Mouse (Mus musculus): ENCODE measurements around the gene Ccdc163. TPM values are rescaled to one million over a fixed set of nuclear protein-coding genes. Genes with fewer than 3 reads are reported as not detected.

The Ccdc163 gene
- polyA plus RNA-seq, 1 experiment from 2014 or later, result 35.1 TPM

DNA sequence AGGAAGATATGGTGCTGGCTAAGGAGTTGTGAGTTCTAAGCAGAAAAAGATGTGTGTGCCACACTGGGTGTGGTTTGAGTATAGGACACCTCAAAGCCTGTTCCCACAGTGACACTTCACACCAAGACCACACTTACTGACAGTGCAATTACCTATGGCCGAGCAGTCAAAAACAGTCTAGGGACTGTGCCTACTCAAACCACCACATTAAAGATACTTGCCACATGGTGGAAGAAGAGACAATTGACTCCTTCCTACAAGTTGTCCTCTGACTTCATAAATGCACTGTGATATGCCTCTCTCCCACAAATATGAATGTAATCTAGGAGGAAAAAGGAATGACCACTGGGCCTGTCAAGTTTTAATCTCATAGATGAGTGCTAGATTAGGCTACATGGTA, 7.3 kb upstream of the Ccdc163 start:
- no peaks in the 10 kb centered on the region for H3K9me3 ChIP-seq (ENCODE audit: low read depth, low read length)
- no peaks in the 10 kb centered on the region for H3K27me3 ChIP-seq (ENCODE audit: insufficient read depth, low read length)
- H3K4me3 ChIP-seq (ENCODE audit: low read depth, low read length), result no peak overlapping the region
- no peak overlapping the region for H3K27ac ChIP-seq (ENCODE audit: low read depth)
- 89% methylated on average over 1 of the region's 1 CpGs for WGBS
- peaks cover 62% of the 10 kb centered on the region for H3K36me3 ChIP-seq (ENCODE audit: insufficient read depth)
- ATAC-seq (ENCODE audit: insufficient read depth) (no peak), DNase-seq (no peak)
- no peak for TF ChIP-seq CTCF (IDR thresholded peaks at IDR 0.05; ENCODE audit: low read depth)
- no peaks in the 10 kb centered on the region for H3K4me1 ChIP-seq (ENCODE audit: insufficient read depth)
- no peak overlapping the region for H3K9ac ChIP-seq
- no peak overlapping the region for H3K4me2 ChIP-seq

DNA sequence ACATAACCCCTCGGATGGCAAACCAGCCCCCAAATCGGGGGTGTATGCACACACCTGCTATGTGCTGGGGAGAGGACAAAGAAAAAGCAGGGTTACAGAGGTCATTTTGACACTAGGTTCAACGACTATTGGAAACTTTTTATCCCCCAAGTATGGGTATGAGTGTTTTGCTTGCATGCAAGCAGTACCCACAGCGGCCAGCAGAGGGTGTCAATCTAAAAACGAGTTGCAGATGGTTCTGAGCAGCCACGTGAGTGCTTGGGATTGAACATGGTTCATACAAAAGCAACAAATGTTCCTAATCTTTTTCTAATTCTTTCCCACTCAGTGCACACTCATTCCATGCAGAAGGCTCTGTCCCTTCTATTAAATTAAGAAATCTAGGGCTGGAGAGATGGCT, 4.5 kb upstream of the Ccdc163 start:
- Histone ChIP-seq H3K27me3 (ENCODE audit: insufficient read depth, low read length) (no peaks in the 10 kb centered on the region), H3K9me3 (ENCODE audit: low read depth, low read length) (no peaks in the 10 kb centered on the region), H3K4me1 (ENCODE audit: insufficient read depth) (peaks cover 3% of the 10 kb centered on the region; the same call in 1 of the 2 replicates), H3K4me2 (no peak overlapping the region), H3K9ac (no peak overlapping the region), H3K27ac (ENCODE audit: low read depth) (no peak overlapping the region), H3K36me3 (ENCODE audit: insufficient read depth) (peaks cover 37% of the 10 kb centered on the region), H3K4me3 (ENCODE audit: low read depth, low read length) (no peak overlapping the region)
- peak; percentile 84 for TF ChIP-seq CTCF (IDR thresholded peaks at IDR 0.05; ENCODE audit: low read depth)
- WGBS, result 32% methylated on average over 6 of the region's 6 CpGs
- DNase-seq (peak; percentile 87), ATAC-seq (ENCODE audit: insufficient read depth) (no peak)

DNA sequence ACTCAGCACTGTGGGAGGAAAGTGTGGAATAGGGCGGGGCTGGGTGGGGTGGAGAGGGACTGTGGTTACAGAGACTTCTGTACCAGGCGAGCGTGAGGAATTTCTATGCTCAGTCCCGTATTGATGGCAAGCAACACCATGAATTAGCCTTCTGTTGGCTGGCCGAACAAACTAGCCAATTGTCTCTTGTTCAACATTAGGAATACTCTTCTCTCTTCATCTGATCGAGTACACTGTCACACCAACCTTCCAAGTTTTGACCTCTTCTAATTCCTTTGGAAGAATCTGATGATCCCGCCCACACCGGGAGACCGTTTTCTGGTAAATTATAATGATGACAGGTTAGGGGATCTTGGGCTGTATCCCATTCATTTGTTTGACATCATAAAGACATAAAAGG, 643 bp upstream of the Ccdc163 start:
- Histone ChIP-seq H3K4me2 (peak overlapping the region; percentile 66), H3K4me3 (ENCODE audit: low read depth, low read length) (peak overlapping the region; percentile 59), H3K9me3 (ENCODE audit: low read depth, low read length) (no peaks in the 10 kb centered on the region), H3K9ac (peak overlapping the region; percentile 59), H3K4me1 (ENCODE audit: insufficient read depth) (peaks cover 3% of the 10 kb centered on the region; the same call in 1 of the 2 replicates), H3K36me3 (ENCODE audit: insufficient read depth) (peaks cover 18% of the 10 kb centered on the region; the same call in 1 of the 2 replicates), H3K27me3 (ENCODE audit: insufficient read depth, low read length) (no peaks in the 10 kb centered on the region), H3K27ac (ENCODE audit: low read depth) (no peak overlapping the region)
- WGBS, result 11% methylated on average over 9 of the region's 9 CpGs
- no peak for ATAC-seq (ENCODE audit: insufficient read depth)
- no peak for TF ChIP-seq CTCF (IDR thresholded peaks at IDR 0.05; ENCODE audit: low read depth)
- no peak for DNase-seq

DNA sequence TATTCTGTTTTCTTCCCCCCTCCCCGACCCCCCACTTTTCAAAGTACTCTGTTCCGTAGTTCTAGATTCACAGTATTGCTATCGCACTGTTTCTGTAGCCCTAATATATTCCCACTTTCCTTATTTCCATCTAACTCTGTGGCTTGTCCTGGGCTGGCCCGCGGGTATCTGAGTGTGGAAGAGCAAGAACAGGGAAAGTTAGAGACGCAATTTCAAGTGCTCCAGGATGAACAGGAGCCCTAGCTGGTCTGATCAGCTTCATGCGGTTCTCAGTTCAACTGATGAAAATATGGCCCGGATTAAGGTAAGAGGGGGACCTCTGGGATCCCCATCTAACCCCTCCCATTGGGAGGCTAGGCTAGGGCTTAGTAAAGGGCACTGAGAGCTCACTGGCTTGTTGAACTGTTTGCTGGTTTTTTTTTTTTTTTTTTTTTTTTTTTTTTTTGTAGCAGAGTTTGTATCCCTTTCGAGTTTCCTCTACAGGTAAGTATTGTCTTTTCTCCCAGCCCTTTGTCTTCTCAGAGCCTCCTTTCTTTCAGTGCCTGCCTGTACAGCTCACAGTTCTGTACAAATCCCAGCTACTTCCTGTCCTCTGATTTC, 582 bp downstream of the Ccdc163 start:
- Histone ChIP-seq H3K4me1 (ENCODE audit: insufficient read depth) (peaks cover 3% of the 10 kb centered on the region; the same call in 1 of the 2 replicates), H3K4me2 (peak overlapping the region; percentile 66), H3K27me3 (ENCODE audit: insufficient read depth, low read length) (no peaks in the 10 kb centered on the region), H3K36me3 (ENCODE audit: insufficient read depth) (peaks cover 12% of the 10 kb centered on the region; the same call in 1 of the 2 replicates), H3K27ac (ENCODE audit: low read depth) (no peak overlapping the region), H3K4me3 (ENCODE audit: low read depth, low read length) (peak overlapping the region; percentile 59), H3K9me3 (ENCODE audit: low read depth, low read length) (no peaks in the 10 kb centered on the region), H3K9ac (peak overlapping the region; percentile 47)
- 7% methylated on average over 9 of the region's 9 CpGs for WGBS
- DNase-seq (no peak), ATAC-seq (ENCODE audit: insufficient read depth) (peak; percentile 12; the same call in 1 of the 2 replicates)
- no peak for TF ChIP-seq CTCF (IDR thresholded peaks at IDR 0.05; ENCODE audit: low read depth)

DNA sequence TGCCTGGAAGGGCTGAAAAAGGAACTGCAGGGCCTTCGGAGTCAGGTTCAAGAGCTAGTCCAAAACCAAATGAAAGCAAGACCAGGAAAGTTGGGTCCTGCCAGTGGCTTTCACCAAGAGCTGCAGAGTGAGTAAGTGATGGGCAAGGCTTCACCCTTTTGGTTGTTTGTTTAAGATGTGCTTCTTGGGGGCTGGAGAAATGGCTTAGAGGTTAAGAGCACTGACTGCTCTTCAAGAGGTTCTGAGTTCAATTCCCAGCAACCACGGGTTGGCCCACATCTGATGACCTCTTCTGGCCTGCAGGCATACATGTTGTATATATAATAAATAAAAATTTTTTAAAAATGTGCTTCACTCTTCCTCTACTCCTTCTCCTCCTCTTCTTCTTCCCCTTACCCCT, 1.8 kb downstream of the Ccdc163 start:
- DNase-seq (no peak), ATAC-seq (ENCODE audit: insufficient read depth) (no peak)
- H3K36me3 ChIP-seq (ENCODE audit: insufficient read depth), result peaks cover 9% of the 10 kb centered on the region; the same call in 1 of the 2 replicates
- H3K27ac ChIP-seq (ENCODE audit: low read depth), result no peak overlapping the region
- 82% methylated on average over 2 of the region's 2 CpGs for WGBS
- TF ChIP-seq CTCF (IDR thresholded peaks at IDR 0.05; ENCODE audit: low read depth), result no peak
- H3K27me3 ChIP-seq (ENCODE audit: insufficient read depth, low read length), result no peaks in the 10 kb centered on the region
- H3K4me3 ChIP-seq (ENCODE audit: low read depth, low read length), result no peak overlapping the region
- no peak overlapping the region for H3K4me2 ChIP-seq
- H3K4me1 ChIP-seq (ENCODE audit: insufficient read depth), result peaks cover 3% of the 10 kb centered on the region; the same call in 1 of the 2 replicates
- no peak overlapping the region for H3K9ac ChIP-seq
- no peaks in the 10 kb centered on the region for H3K9me3 ChIP-seq (ENCODE audit: low read depth, low read length)

DNA sequence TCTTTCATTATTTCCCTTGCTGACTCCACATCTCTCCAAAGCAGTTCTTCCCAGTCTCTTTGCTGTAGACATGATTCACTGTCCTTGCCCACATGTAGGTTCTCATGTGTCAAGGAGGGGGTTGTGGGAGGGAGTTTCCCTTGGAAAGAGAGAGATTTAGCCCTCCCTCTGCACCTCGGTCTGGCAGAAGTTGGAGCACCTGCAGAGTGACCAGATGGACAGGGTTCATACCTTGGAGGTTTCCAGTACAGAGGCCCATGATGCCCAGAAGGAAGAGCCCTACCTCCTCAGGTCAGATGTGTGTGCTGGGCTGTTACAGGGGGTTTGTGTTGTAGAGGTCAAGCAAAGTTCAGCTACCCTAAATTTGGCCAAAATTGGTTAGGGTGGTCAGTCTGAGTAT, 4.2 kb downstream of the Ccdc163 start:
- Histone ChIP-seq H3K36me3 (ENCODE audit: insufficient read depth) (peaks cover 15% of the 10 kb centered on the region; the same call in 1 of the 2 replicates), H3K4me3 (ENCODE audit: low read depth, low read length) (no peak overlapping the region), H3K9ac (no peak overlapping the region), H3K4me1 (ENCODE audit: insufficient read depth) (no peaks in the 10 kb centered on the region), H3K4me2 (no peak overlapping the region), H3K27me3 (ENCODE audit: insufficient read depth, low read length) (no peaks in the 10 kb centered on the region), H3K9me3 (ENCODE audit: low read depth, low read length) (no peaks in the 10 kb centered on the region), H3K27ac (ENCODE audit: low read depth) (no peak overlapping the region)
- no peak for TF ChIP-seq CTCF (IDR thresholded peaks at IDR 0.05; ENCODE audit: low read depth)
- 66% methylated on average over 1 of the region's 1 CpGs for WGBS
- ATAC-seq (ENCODE audit: insufficient read depth), result no peak
- DNase-seq, result no peak

DNA sequence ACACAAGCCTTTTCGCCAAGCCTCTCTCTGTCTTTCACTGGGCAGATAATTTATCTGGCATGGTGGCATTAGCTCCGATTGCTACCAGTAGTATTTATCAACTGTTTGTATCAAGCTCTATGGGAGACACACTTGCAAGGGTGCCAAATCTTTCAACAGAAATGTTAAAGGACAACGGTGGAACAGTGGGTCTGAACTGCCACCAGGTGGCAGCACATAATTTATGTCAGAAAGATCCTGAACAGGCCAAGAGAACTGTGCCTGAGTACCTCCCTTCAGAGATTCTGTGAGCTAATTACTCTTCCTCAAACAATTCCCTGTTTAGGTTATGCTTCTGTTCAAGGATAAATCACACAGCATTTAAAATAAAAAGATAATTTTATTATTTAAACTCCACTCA, 11.1 kb downstream of the Ccdc163 start:
- H3K4me1 ChIP-seq (ENCODE audit: insufficient read depth), result no peaks in the 10 kb centered on the region
- ATAC-seq (ENCODE audit: insufficient read depth), result no peak
- peak; percentile 77 for TF ChIP-seq CTCF (IDR thresholded peaks at IDR 0.05; ENCODE audit: low read depth)

More for the DNA sequence above, 11.1 kb downstream of the Ccdc163 start:
- no peaks in the 10 kb centered on the region for H3K27me3 ChIP-seq (ENCODE audit: insufficient read depth, low read length)
- H3K9me3 ChIP-seq (ENCODE audit: low read depth, low read length), result no peaks in the 10 kb centered on the region
- 15% methylated on average over 3 of the region's 3 CpGs for WGBS
- peaks cover 11% of the 10 kb centered on the region; the same call in 1 of the 2 replicates for H3K36me3 ChIP-seq (ENCODE audit: insufficient read depth)
- H3K4me2 ChIP-seq, result no peak overlapping the region
- H3K4me3 ChIP-seq (ENCODE audit: low read depth, low read length), result no peak overlapping the region
- no peak overlapping the region for H3K27ac ChIP-seq (ENCODE audit: low read depth)
- DNase-seq, result peak; percentile 93
- no peak overlapping the region for H3K9ac ChIP-seq

Measured in lung, embryonic 14.5 days (tissue).